Mouse (Mus musculus) erythroid progenitor cell, adult 5-6 weeks (primary cell): ENCODE results near the gene Klhl20. TPM values are rescaled to one million over a fixed set of nuclear protein-coding genes. Genes with fewer than 3 reads are reported as not detected.
A peak's percentile ranks its signal among the peaks of the same experiment; 100 is the strongest.

Source experiments
- ATAC-seq: replicated peaks from 2 replicates; pipeline ENCODE4 v1.8.0; 2016; ENCODE audit warnings: moderate number of reproducible peaks, mild to moderate bottlenecking, moderate TSS enrichment, inconsistent platforms; ENCODE audit not compliant: poor library complexity, low FRiP score, severe bottlenecking
- total RNA-seq, 2 experiments: library from RNA; stranded (forward) in 1 of 2; stranded (reverse) in 1 of 2; fragments of 150-400 nt in 1 of 2; fragments of 186-747, 209-891 nt in 1 of 2; gene quantifications; 2 replicates each; pipeline versions ENCODE4 v1.2.3 to v1.2.4; 2015 to 2017; ENCODE audit warnings: low replicate concordance in 2 of 2

The Klhl20 gene
- total RNA-seq, 2 experiments from 2014 or later, result 6.6 to 25.6 TPM

DNA sequence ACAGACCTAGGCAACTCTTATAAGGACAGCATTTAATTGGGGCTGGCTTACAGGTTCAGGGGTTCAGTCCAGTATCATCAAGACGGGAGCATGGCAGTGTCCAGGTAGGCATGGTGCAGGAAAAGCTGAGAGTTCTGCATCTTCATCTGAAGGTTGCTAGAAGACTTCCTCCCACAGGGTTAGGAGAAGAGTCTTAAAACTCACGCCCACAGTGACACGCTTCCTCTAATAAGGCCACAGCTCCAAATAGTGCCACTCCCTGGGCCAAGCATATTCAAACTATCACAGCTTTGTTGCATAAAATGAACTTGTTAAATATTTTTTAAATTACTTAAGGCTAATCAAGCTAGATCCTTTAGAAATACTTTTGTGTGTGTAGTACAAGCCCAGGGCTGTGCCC lies 54.1 kb downstream of the Klhl20 start:
- ATAC-seq, result no peak

DNA sequence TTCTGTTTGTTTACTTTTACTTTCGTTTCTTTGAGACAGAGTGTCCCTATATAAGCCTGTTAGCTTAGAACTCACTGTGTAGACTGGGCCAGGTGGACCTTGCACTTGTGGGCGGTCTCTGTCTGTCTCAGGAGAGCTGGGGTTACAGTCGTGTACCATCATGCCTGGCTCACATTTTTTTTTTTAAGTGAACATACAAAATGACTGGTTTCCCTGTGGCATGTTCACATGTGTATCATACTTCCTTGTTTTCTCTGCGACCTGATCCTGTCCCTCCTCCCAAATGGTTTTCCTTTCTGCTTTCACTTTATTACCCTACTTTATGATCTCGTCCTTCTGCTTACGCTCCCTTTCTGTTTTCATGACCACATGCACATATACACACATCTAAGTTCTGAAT lies 55.1 kb downstream of the Klhl20 start:
- no peak for ATAC-seq

DNA sequence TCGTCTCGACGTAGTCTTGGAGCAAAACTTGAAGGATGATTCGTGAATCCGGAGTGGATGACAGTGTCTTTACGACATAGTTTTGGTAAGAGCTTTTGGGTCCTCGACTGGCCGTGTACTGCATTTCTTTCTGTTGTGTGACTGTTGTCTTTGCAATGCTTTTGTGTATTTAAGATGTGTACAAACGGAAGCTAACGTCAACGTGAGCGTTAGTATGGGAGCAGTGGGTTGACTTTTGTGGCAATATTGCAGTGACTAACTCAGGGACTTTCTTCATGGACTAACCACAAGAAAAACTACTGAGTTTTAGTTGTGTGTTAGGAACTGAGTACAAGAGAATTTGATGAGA lies 60.1 kb downstream of the Klhl20 start:
- no peak for ATAC-seq

DNA sequence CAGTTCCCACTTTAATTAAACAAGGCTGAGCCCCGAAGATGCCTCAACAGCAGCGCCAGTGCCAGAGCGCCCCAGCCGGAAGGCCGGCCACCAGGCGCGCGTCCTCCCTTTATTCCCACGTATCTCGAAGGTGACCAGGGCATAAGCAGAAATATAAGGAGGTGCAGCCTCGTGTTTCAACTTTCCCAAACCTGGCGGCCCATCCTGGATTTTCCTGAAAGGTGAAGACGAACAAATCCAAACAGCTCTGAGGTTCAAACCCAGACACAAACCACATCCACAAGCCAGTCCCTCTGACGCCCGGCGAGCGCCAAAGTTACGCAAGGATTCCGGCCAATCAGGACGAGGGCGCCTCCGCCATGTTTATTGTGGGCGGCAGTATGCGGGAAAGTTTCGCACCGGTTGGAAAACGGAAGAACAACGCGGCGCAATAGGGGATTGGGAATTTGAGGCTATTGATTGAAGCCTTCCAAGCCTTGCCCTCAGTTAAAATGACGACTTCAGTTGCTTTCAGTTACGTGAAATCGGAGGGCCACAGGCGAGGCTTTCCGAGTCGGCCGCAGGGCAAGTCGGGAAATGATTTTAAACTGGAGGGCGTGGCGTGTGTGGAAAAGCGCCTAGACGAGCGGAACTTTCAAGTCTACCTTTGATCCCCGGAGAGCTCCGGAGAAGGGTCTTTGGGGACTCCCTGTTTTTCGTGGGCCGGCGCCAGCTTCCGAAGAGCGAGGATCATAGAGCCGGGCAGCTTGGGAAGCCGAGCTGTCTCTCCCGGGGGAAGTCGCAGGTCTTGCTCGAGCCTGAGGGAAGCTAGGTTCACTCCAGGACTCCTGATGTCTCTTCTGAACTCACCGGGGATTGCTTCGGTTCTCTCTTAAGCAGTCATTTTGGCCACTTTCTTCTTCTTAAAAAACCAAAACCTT lies 60.7 kb downstream of the Klhl20 start, which contains the start of the genes Dars2 and Cenpl:
Gene Dars2 (minus strand): TSS at position 307 of the 920 bp plus-strand sequence.
Gene Cenpl (plus strand): TSS at position 362 of the 920 bp plus-strand sequence.
- ATAC-seq, result peak; percentile 91

DNA sequence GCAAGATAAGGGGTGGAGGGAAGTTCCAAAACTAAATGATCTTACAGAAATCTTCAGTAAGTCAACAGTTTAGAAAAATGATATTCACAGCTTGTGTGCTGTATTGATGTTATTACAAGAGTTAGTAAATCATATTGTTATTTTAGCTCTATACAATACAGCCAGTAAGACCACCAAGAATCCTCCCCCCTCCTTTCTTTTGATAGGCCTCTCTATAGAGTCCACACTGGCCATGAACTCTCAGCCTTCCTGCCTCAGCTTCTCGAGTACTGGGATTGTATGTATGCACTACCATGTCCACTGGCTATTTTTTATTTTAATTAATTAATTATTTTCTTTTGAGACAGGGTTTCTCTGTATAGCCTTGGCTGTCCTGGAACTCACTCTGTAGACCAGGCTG lies 68.0 kb downstream of the Klhl20 start:
- no peak for ATAC-seq

DNA sequence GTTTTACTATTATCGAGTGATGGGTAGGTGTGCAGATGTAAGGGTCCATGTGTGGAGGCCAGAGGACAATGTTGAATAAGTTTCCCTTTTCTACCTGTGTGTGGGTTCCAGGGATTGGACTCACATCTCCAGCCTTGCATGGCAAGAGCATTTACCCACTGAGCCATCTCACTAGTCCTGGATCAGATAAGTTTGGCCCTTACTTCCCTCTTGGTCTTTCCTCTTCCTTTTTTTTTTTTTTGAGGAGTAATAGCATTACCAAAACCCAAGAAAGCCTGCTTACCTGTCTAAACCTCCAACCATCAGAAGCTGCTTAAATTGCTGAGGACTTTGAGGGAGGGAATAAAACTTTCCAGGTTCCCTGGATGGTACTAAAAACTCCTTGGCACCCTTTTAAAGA lies 74.1 kb downstream of the Klhl20 start:
- no peak for ATAC-seq

DNA sequence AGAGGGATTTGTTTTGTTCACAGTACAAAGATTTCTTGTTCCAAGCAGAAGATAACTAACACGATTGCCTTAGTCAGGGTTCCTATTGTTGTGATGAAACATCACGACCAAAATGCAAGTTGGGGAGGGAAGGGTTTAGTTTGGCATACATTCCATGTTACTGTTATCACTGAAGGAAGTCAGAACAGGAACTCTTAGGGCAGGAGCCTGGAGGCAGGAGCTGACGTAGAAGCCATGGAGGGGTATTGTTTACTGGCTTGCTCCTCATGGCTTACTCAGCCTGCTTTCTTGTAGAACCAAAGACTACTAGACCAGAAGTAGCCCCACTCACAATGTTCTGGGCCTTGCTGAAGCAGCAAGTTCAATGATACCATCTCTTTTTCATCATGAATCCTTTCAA lies 84.3 kb downstream of the Klhl20 start:
- no peak for ATAC-seq

DNA sequence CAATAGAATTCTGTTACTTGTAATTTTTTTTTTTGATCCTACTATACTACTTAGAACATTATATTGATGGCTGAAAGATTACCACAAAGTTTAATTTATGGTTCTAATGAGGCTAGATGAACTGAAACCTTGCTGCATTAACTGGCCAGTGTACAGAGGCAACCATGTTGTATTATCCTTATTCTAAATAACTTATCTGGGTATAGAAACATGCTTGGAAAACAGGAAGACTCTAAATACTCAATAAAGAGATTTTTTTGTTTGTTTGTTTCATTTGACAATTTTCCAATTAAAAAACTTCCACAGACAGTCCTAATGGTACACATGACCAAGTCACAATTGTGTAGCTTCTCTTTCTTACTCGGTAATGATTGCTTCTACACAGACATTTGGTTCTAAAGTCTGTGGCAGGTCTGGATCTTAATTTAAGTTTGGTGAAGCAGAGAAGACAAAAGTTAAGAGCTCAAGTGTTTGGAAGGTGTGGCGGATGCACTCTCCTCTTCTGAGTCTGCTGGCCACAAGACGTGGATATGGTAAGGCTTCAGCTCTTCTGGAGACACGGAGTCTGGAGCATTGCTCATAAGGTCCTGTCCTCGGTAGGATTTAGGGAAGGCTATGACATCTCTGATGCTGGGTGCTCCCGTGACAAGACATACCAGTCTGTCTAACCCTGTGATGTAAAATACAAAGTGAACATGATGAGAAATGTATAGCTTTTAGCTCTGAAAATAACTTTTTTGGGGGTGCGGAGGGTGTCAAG lies 89.9 kb downstream of the Klhl20 start:
- ATAC-seq, result no peak

DNA sequence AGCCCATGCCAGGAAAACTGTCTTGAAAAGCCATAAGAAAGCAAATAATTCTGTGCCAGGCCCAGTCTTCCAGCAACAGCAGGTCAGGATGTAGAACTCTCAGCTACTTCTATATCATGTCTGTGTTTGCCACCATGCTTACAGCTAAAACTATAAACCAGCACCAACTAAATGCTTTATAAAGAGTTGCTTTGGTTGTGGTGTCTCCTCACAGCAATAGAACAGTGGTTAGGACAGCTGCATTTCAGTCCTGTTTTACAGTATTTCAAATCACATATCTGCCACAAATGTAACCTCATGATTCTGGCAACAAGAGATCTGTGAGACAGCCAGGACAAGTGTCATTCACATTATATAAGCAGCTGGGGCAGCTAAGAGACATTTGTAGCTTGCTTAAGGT lies 90.5 kb downstream of the Klhl20 start:
- no peak for ATAC-seq

DNA sequence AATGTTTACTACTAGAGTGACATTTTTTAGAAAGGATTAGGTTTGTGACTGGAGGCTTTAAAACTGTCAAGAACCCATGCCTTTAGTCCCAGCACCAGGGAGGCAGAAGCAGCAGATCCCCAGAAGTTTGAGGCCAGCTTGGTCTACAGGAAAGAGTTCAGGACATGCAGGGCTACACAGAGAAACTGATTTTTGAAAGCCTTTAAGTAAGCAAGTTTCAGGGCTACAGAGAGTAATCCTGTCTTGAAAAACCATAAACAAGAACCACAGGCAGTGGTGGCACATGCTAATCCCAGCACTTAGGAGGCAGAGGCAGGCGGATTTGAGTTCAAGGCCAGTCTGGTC lies 90.9 kb downstream of the Klhl20 start:
- ATAC-seq, result no peak

DNA sequence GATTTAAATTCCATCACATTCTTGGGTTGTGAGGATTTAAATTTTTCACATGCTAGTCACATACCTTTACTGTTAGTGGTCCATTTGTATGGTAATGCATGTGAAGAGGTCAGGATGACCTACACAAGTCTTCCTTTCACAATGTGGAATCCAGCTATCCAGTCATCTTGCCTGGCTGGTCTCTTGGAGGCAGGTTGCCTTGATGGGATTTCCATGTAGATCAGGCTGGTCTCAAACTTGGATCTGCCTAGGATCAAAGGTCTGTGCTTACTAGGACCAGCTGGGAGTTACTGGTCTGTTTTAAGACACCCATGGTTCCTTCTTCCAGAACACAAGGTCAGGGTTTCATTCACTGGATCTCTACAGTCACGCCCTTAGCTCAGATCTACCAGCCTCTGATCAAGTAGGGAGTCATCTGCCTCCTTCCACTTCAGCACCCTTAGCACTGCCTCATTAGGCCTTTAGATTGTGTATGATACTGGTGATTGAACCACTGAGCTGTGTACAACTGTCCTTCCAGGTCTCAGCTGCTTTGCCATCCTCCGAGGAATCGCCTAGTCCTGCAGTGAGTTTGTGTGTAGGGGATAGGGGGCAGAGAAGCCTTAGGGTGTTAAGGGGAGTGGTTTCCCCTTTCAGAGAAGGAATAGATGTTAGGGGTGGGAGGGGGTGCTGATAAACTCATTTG lies 91.4 kb downstream of the Klhl20 start:
- no peak for ATAC-seq

DNA sequence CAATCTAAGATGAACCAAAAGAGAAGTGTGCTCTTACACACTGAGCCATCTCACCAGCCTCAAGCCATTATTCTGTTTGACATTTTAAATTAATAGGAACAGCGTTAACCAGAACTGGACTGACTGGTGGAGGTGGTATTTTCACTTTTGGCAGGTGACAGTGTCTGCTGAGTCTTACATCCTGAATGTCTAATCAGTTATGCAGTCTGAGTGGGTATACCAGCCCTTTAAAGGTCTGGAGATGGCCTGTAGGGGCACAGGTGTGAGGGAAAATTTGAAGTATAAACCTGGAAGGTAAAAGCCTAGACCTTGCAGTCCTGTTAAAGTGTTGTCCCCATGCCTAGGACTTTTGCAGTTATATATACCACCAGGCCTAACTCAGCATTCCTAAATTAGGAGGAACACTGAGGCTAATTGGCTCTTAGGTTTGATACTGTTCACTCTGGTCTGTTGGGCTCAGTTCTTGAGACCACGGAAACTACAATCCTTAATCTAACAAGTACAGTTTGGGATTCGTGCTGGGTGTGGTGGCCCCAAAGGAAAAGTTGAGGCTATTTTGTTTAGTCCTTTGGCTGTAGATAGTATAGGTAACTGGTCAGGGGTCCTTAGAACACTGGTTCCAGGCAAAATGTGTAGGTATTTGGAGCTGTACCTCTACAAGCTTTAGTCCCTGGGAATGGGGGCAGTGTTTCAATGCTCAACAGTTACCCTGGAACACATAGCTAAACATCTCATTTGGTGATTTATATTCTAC lies 92.2 kb downstream of the Klhl20 start:
- ATAC-seq, result no peak

Other genes with a start within 250 kb of the Klhl20 start
- gene Rc3h1, start 225.1 kb downstream of the Klhl20 start, total RNA-seq (2015; ENCODE audit: low replicate concordance), result 38.6 and 40.7 TPM in 2 replicates
- gene Rc3h1, start 225.1 kb downstream of the Klhl20 start, total RNA-seq (2017; ENCODE audit: low replicate concordance), result 30.3 and 48.9 TPM in 2 replicates
- gene Serpinc1, start 152.9 kb downstream of the Klhl20 start, total RNA-seq (2015; ENCODE audit: low replicate concordance), result not detected in 2 replicates
- gene Serpinc1, start 152.9 kb downstream of the Klhl20 start, total RNA-seq (2017; ENCODE audit: low replicate concordance), result 0.51 and 0.98 TPM in 2 replicates
- gene Zbtb37, start 96.7 kb downstream of the Klhl20 start, total RNA-seq (2015; ENCODE audit: low replicate concordance), result 2.5 and 5.4 TPM in 2 replicates
- gene Zbtb37, start 96.7 kb downstream of the Klhl20 start, total RNA-seq (2017; ENCODE audit: low replicate concordance), result 4.8 and 5.0 TPM in 2 replicates
- gene Dars2, start 60.9 kb downstream of the Klhl20 start, total RNA-seq (2015; ENCODE audit: low replicate concordance), result 23.1 and 35.3 TPM in 2 replicates
- 18.2 and 27.5 TPM in 2 replicates for gene Dars2, start 60.9 kb downstream of the Klhl20 start, total RNA-seq (2017; ENCODE audit: low replicate concordance)
- 163 and 208 TPM in 2 replicates for gene Cenpl, start 60.8 kb downstream of the Klhl20 start, total RNA-seq (2015; ENCODE audit: low replicate concordance)
- 120 and 126 TPM in 2 replicates for gene Cenpl, start 60.8 kb downstream of the Klhl20 start, total RNA-seq (2017; ENCODE audit: low replicate concordance)
- not detected in 2 replicates for gene Ankrd45, start 11.2 kb upstream of the Klhl20 start, total RNA-seq (2015; ENCODE audit: low replicate concordance)
- not detected in 2 replicates for gene Ankrd45, start 11.2 kb upstream of the Klhl20 start, total RNA-seq (2017; ENCODE audit: low replicate concordance)
- gene Tex50, start 27.8 kb upstream of the Klhl20 start, total RNA-seq (2015; ENCODE audit: low replicate concordance), result not detected in 2 replicates
- not detected in 2 replicates for gene Tex50, start 27.8 kb upstream of the Klhl20 start, total RNA-seq (2017; ENCODE audit: low replicate concordance)
- gene Prdx6, start 119.7 kb upstream of the Klhl20 start, total RNA-seq (2015; ENCODE audit: low replicate concordance), result 50.3 and 52.6 TPM in 2 replicates
- 44.5 and 48.9 TPM in 2 replicates for gene Prdx6, start 119.7 kb upstream of the Klhl20 start, total RNA-seq (2017; ENCODE audit: low replicate concordance)